ENCODE assay signal across 38 mouse cellular contexts in genomic region chr10:63431221-63431736, GRCm38 (mm10). TPM values are rescaled to one million over a fixed set of nuclear protein-coding genes. Genes with fewer than 3 reads are reported as not detected.
A peak's percentile ranks its signal among the peaks of the same experiment; 100 is the strongest.
DNase-seq lines count a peak whose midpoint lies in the region; ATAC-seq and TF ChIP-seq lines count a peak whose summit lies in the region.
"Had no signal": no experiment of that assay in that cellular context is flagged by ENCODE, and none has a peak within 500 bp of the region (broad histone marks: within the 10 kb centered on the region; RNA-seq: fewer than 3 reads in every experiment).

No protein-coding gene starts in this region.

- no peak overlapping the region for H3K9ac ChIP-seq in hindbrain, postnatal 0 days (replicated peaks; ENCODE audit: low read length)
- no peak overlapping the region for H3K9ac ChIP-seq in midbrain, postnatal 0 days (replicated peaks; ENCODE audit: low read length, poor library complexity, severe bottlenecking)
- no peak overlapping the region for H3K9ac ChIP-seq in midbrain, embryonic 16.5 days (ENCODE audit: low read depth, low read length)
- H3K9ac ChIP-seq in ES-E14 (ENCODE audit: insufficient read depth, low read depth, low read length, poor library complexity, severe bottlenecking) = no peak overlapping the region
- H3K9ac ChIP-seq: forebrain, embryonic 12.5 days; hindbrain, embryonic 14.5 days; limb, embryonic 13.5 days; neural tube, embryonic 12.5 days had no signal

- no peaks in the 10 kb centered on the region for H3K27me3 ChIP-seq in hindbrain, postnatal 0 days (ENCODE audit: insufficient read depth, low read length)
- no peaks in the 10 kb centered on the region for H3K27me3 ChIP-seq in hindbrain, embryonic 10.5 days (ENCODE audit: insufficient read depth, poor library complexity, severe bottlenecking)
- H3K27me3 ChIP-seq in midbrain, postnatal 0 days (ENCODE audit: insufficient read depth, low read length) = no peaks in the 10 kb centered on the region
- no peaks in the 10 kb centered on the region for H3K27me3 ChIP-seq in midbrain, embryonic 16.5 days (ENCODE audit: control insufficient read depth, insufficient read depth, low read depth, low read length)
- H3K27me3 ChIP-seq: forebrain, embryonic 12.5 days; limb, embryonic 13.5 days; neural tube, embryonic 12.5 days had no signal

- H3K4me1 ChIP-seq in hindbrain, postnatal 0 days (ENCODE audit: insufficient read depth, low read length) = no peaks in the 10 kb centered on the region
- 0 out of 2 replicates have a peak, but pooled peaks cover 9% of the 10 kb centered on the region for H3K4me1 ChIP-seq in hindbrain, embryonic 10.5 days (replicated peaks)
- H3K4me1 ChIP-seq in midbrain, postnatal 0 days (ENCODE audit: insufficient read depth, low read length) = no peaks in the 10 kb centered on the region
- peaks cover 4% of the 10 kb centered on the region; the same call in 1 of the 2 replicates for H3K4me1 ChIP-seq in midbrain, embryonic 16.5 days (ENCODE audit: control insufficient read depth, insufficient read depth, low read length)
- H3K4me1 ChIP-seq in ES-E14 (ENCODE audit: control insufficient read depth in 2 of 2, insufficient read depth in 2 of 2, low read length in 2 of 2, poor library complexity in 1 of 2) = peaks cover 0 to 8% of the 10 kb centered on the region in 2 experiments; a peak in 2 of 4 replicates
- H3K4me1 ChIP-seq: forebrain, embryonic 12.5 days; limb, embryonic 13.5 days; neural tube, embryonic 12.5 days had no signal

- no peak overlapping the region for H3K4me3 ChIP-seq in hindbrain, postnatal 0 days (ENCODE audit: low read length)
- no peak overlapping the region for H3K4me3 ChIP-seq in hindbrain, embryonic 10.5 days
- no peak overlapping the region for H3K4me3 ChIP-seq in midbrain, postnatal 0 days (ENCODE audit: low read depth, low read length)
- no peak overlapping the region for H3K4me3 ChIP-seq in midbrain, embryonic 16.5 days (ENCODE audit: low read depth, low read length)
- H3K4me3 ChIP-seq in ES-E14 (ENCODE audit: insufficient read depth in 1 of 2, low read depth in 1 of 2, low read length in 2 of 2, poor library complexity in 1 of 2, severe bottlenecking in 1 of 2) = 0 out of 4 replicates have a peak overlapping the region, but pooled peaks of 1 of the 2 experiments have one; percentile 0
- H3K4me3 ChIP-seq: forebrain, embryonic 12.5 days; limb, embryonic 13.5 days; neural tube, embryonic 12.5 days had no signal

- no peak for ATAC-seq in hindbrain, postnatal 0 days
- ATAC-seq in midbrain, postnatal 0 days (ENCODE audit: low FRiP score) = no peak
- ATAC-seq in midbrain, embryonic 16.5 days = no peak
- ATAC-seq: inflammation-experienced regulatory T-cells, adult 6 months had no signal

- no peaks in the 10 kb centered on the region for H3K36me3 ChIP-seq in hindbrain, postnatal 0 days (ENCODE audit: insufficient read depth, low read length)
- no peaks in the 10 kb centered on the region for H3K36me3 ChIP-seq in hindbrain, embryonic 10.5 days
- H3K36me3 ChIP-seq in midbrain, postnatal 0 days (ENCODE audit: insufficient read depth, low read length) = no peaks in the 10 kb centered on the region
- H3K36me3 ChIP-seq in midbrain, embryonic 16.5 days (ENCODE audit: control insufficient read depth, insufficient read depth, low read length) = no peaks in the 10 kb centered on the region
- no peaks in the 10 kb centered on the region for H3K36me3 ChIP-seq in ES-E14 (ENCODE audit: control insufficient read depth, insufficient read depth, low read length, poor library complexity, severe bottlenecking)
- H3K36me3 ChIP-seq: forebrain, embryonic 12.5 days; limb, embryonic 13.5 days; neural tube, embryonic 12.5 days had no signal

- H3K27ac ChIP-seq in hindbrain, postnatal 0 days = no peak overlapping the region
- no peak overlapping the region for H3K27ac ChIP-seq in hindbrain, embryonic 10.5 days
- H3K27ac ChIP-seq in midbrain, postnatal 0 days (ENCODE audit: low read depth, low read length) = no peak overlapping the region
- H3K27ac ChIP-seq in midbrain, embryonic 16.5 days (ENCODE audit: low read length) = no peak overlapping the region
- no peak overlapping the region for H3K27ac ChIP-seq in ES-E14 (ENCODE audit: insufficient read depth, low read depth, low read length, poor library complexity, severe bottlenecking)
- H3K27ac ChIP-seq: forebrain, embryonic 12.5 days; hindbrain, embryonic 14.5 days; limb, embryonic 13.5 days; neural tube, embryonic 12.5 days had no signal

- no peak overlapping the region for H3K4me2 ChIP-seq in hindbrain, postnatal 0 days (ENCODE audit: low read depth, low read length)
- no peak overlapping the region for H3K4me2 ChIP-seq in midbrain, postnatal 0 days (ENCODE audit: low read depth, low read length, poor library complexity, severe bottlenecking)
- no peak overlapping the region for H3K4me2 ChIP-seq in midbrain, embryonic 16.5 days (ENCODE audit: low read length)
- H3K4me2 ChIP-seq: forebrain, embryonic 12.5 days; heart, embryonic 11.5 days; hindbrain, embryonic 14.5 days; limb, embryonic 13.5 days; liver, embryonic 11.5 days; neural tube, embryonic 12.5 days had no signal

- whole genome bisulfite sequencing in hindbrain, postnatal 0 days = 93% methylated on average over 7 of the region's 7 CpGs
- WGBS in hindbrain, embryonic 10.5 days = 92% methylated on average over 7 of the region's 7 CpGs
- 93% methylated on average over 7 of the region's 7 CpGs for WGBS in midbrain, postnatal 0 days
- WGBS in midbrain, embryonic 16.5 days = 93% methylated on average over 7 of the region's 7 CpGs

- no peak for DNase-seq in hindbrain, postnatal 0 days (ENCODE audit: low spot score)
- no peak for DNase-seq in hindbrain, embryonic 10.5 days (ENCODE audit: low spot score)
- no peak for DNase-seq in midbrain, postnatal 0 days (ENCODE audit: low spot score)
- peak; percentile 27 for DNase-seq in ES-E14 (ENCODE audit: low read depth, low spot score)
- DNase-seq in naive thymus-derived CD4-positive, alpha-beta T cell, adult 2 months (ENCODE audit: low read depth) = peak; percentile 4
- DNase-seq in layer of hippocampus, adult 9-10 months (ENCODE audit: low spot score) = no peak
- DNase-seq: adrenal gland, postnatal 25 days; B cell, adult 2 months; cerebellum, adult 11-12 months; cerebellum, postnatal 10 days; gastrocnemius, postnatal 10 days; heart, postnatal 36 days; kidney, adult 2 months; kidney, postnatal 10 days; midbrain, embryonic 14.5 days; right cerebral cortex, adult 18-20 months; right cerebral cortex, postnatal 4 days; thymus, postnatal 36 days had no signal

- H3K9me3 ChIP-seq in hindbrain, postnatal 0 days (ENCODE audit: low read length) = no peaks in the 10 kb centered on the region
- H3K9me3 ChIP-seq in hindbrain, embryonic 10.5 days = no peaks in the 10 kb centered on the region
- H3K9me3 ChIP-seq in midbrain, postnatal 0 days (ENCODE audit: low read length) = no peaks in the 10 kb centered on the region
- H3K9me3 ChIP-seq in midbrain, embryonic 16.5 days (replicated peaks; ENCODE audit: control insufficient read depth, low read length, poor library complexity, severe bottlenecking) = no peaks in the 10 kb centered on the region
- H3K9me3 ChIP-seq in ES-E14 (ENCODE audit: control insufficient read depth, insufficient read depth, low read depth, low read length) = no peaks in the 10 kb centered on the region
- H3K9me3 ChIP-seq: forebrain, embryonic 12.5 days; limb, embryonic 13.5 days; neural tube, embryonic 12.5 days had no signal

- peak; percentile 15; the same call in 1 of the 2 replicates for TF ChIP-seq CTCF in hindbrain, postnatal 0 days (IDR thresholded peaks at IDR 0.05; ENCODE audit: low read depth)
- TF ChIP-seq CTCF in midbrain, postnatal 0 days (IDR thresholded peaks at IDR 0.05) = peak; percentile 26; the same call in 1 of the 2 replicates

- in situ Hi-C loops in ES-E14 (cut with MboI; ENCODE audit: low sequenced_read_pairs in 2 of 2, unreplicated experiment in 2 of 2) = no loop called here

TF ChIP-seq in ES-E14, 5 proteins besides CTCF, POLR2A, EP300 and RAD21 (continues in another document):
- no peak for TF ChIP-seq CHD2 (IDR thresholded peaks at IDR 0.05; ENCODE audit: low read depth, low read length)

RNA-seq across cellular contexts. Expression of gene Ctnna3, which starts 1.4 kb away (rescaled TPM):
- total RNA-seq in hindbrain, postnatal 0 days (2014; rRNA removed) = 2.1 and 2.9 TPM in 2 replicates
- 1.0 and 1.3 TPM in 2 replicates for polyA plus RNA-seq in hindbrain, postnatal 0 days (2015; fragmentation: Nextera tagmentation; extraction: Ambion mirVana)
- polyA plus RNA-seq in hindbrain, embryonic 10.5 days (2016; fragmentation: Nextera tagmentation; extraction: Ambion mirVana) = 0.07 and 0.21 TPM in 2 replicates
- 1.0 TPM in 2 replicates for total RNA-seq in midbrain, postnatal 0 days (2014; rRNA removed)
- 0.44 and 0.63 TPM in 2 replicates for polyA plus RNA-seq in midbrain, postnatal 0 days (2015; fragmentation: Nextera tagmentation; extraction: Ambion mirVana)
- polyA plus RNA-seq in midbrain, embryonic 16.5 days (2015; fragmentation: Nextera tagmentation; extraction: Ambion mirVana) = 0.98 and 1.0 TPM in 2 replicates
- not detected in 2 replicates for total RNA-seq in ES-E14 (2012; rRNA removed)
- polyA plus RNA-seq: erythroblast, embryonic 14.5 days had no signal

RNA-seq across cellular contexts. Expression of gene Gm7075, which starts 9.7 kb away (rescaled TPM):
- total RNA-seq in hindbrain, postnatal 0 days (2014; rRNA removed) = not detected in 2 replicates
- not detected in 2 replicates for polyA plus RNA-seq in hindbrain, postnatal 0 days (2015; fragmentation: Nextera tagmentation; extraction: Ambion mirVana)
- not detected in 2 replicates for polyA plus RNA-seq in hindbrain, embryonic 10.5 days (2016; fragmentation: Nextera tagmentation; extraction: Ambion mirVana)
- not detected in 2 replicates for total RNA-seq in midbrain, postnatal 0 days (2014; rRNA removed)
- polyA plus RNA-seq in midbrain, postnatal 0 days (2015; fragmentation: Nextera tagmentation; extraction: Ambion mirVana) = not detected in 2 replicates
- polyA plus RNA-seq in midbrain, embryonic 16.5 days (2015; fragmentation: Nextera tagmentation; extraction: Ambion mirVana) = not detected in 2 replicates
- 1.7 and 2.2 TPM in 2 replicates for total RNA-seq in ES-E14 (2012; rRNA removed)
- total RNA-seq: adrenal gland, adult 18-20 months; adrenal gland, postnatal 25 days; gastrocnemius, postnatal 10 days; heart, postnatal 36 days; layer of hippocampus, adult 18-20 months; layer of hippocampus, postnatal 14 days; left cerebral cortex, adult 8-10 months; left cerebral cortex, postnatal 36 days had no signal
- polyA plus RNA-seq: cortical plate, adult 2 months; embryonic facial prominence, embryonic 14.5 days; erythroblast, embryonic 14.5 days; forebrain, embryonic 12.5 days; gonadal fat pad, adult 2 months; heart, embryonic 11.5 days; heart, embryonic 16.5 days; hindbrain, embryonic 14.5 days; inflammation-experienced regulatory T-cells, adult 6 months; kidney, adult 2 months; limb, embryonic 13.5 days; liver, embryonic 11.5 days; liver, embryonic 16.5 days; lung, embryonic 16.5 days; midbrain, embryonic 14.5 days; neural tube, embryonic 12.5 days had no signal

RNA-seq across cellular contexts. Expression of gene Dnajc12, which starts 49.0 kb away (rescaled TPM):
- total RNA-seq in hindbrain, postnatal 0 days (2014; rRNA removed) = 6.6 and 8.4 TPM in 2 replicates
- 23.4 and 24.2 TPM in 2 replicates for polyA plus RNA-seq in hindbrain, postnatal 0 days (2015; fragmentation: Nextera tagmentation; extraction: Ambion mirVana)
- 12.5 and 13.4 TPM in 2 replicates for polyA plus RNA-seq in hindbrain, embryonic 10.5 days (2016; fragmentation: Nextera tagmentation; extraction: Ambion mirVana)
- total RNA-seq in midbrain, postnatal 0 days (2014; rRNA removed) = 12.8 and 14.1 TPM in 2 replicates
- 25.5 and 29.1 TPM in 2 replicates for polyA plus RNA-seq in midbrain, postnatal 0 days (2015; fragmentation: Nextera tagmentation; extraction: Ambion mirVana)
- 21.3 and 23.6 TPM in 2 replicates for polyA plus RNA-seq in midbrain, embryonic 16.5 days (2015; fragmentation: Nextera tagmentation; extraction: Ambion mirVana)
- total RNA-seq in ES-E14 (2012; rRNA removed) = 4.7 and 8.4 TPM in 2 replicates

RNA-seq across cellular contexts. Expression of gene Sirt1, which starts 49.8 kb away (rescaled TPM):
- 11.0 and 12.6 TPM in 2 replicates for total RNA-seq in hindbrain, postnatal 0 days (2014; rRNA removed)
- polyA plus RNA-seq in hindbrain, postnatal 0 days (2015; fragmentation: Nextera tagmentation; extraction: Ambion mirVana) = 3.2 and 3.5 TPM in 2 replicates
- 4.9 and 6.7 TPM in 2 replicates for polyA plus RNA-seq in hindbrain, embryonic 10.5 days (2016; fragmentation: Nextera tagmentation; extraction: Ambion mirVana)
- 23.3 and 23.7 TPM in 2 replicates for total RNA-seq in midbrain, postnatal 0 days (2014; rRNA removed)
- polyA plus RNA-seq in midbrain, postnatal 0 days (2015; fragmentation: Nextera tagmentation; extraction: Ambion mirVana) = 2.6 and 3.5 TPM in 2 replicates
- polyA plus RNA-seq in midbrain, embryonic 16.5 days (2015; fragmentation: Nextera tagmentation; extraction: Ambion mirVana) = 3.5 and 4.1 TPM in 2 replicates
- 27.1 and 34.5 TPM in 2 replicates for total RNA-seq in ES-E14 (2012; rRNA removed)

Comparison
In these comparisons a context has a peak if more than half of its experiments do, and no peak if none do; other contexts are left out.
1. DNase-seq: peak in ES-E14 (single experiment) and naive thymus-derived CD4-positive, alpha-beta T cell, adult 2 months (single experiment); none in hindbrain, postnatal 0 days (single experiment), hindbrain, embryonic 10.5 days (single experiment), midbrain, postnatal 0 days (single experiment) and layer of hippocampus, adult 9-10 months (single experiment).